Mouse (Mus musculus): ENCODE data around the gene Sox5. TPM values are rescaled to one million over a fixed set of nuclear protein-coding genes. Genes with fewer than 3 reads are reported as not detected.

The Sox5 gene
- polyA plus RNA-seq, 1 experiment: 2.8 TPM

DNA sequence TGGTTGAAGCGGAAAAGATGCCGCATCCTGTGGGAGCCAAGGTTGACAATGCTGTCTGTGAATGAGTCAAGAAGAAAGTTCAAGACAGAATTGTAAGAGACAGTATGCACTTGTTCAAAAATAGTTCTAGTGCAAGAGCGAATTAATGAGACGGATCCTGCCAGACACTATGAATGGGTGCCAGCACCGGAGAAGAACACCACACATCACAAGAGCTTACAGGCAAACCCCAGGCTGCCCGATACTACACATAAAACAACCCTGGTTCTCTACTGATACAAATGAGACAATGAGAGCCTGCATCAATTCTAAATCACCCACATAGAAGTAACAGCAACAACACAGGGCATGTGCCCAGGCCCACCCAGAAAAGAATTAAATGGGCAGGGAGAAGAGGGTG lies 8.0 kb downstream of the Sox5 start:
- Histone ChIP-seq H3K4me1 (ENCODE audit: control insufficient read depth, insufficient read depth, low read length) (no peaks in the 10 kb centered on the region), H3K4me3 (ENCODE audit: insufficient read depth, low read length) (no peak overlapping the region), H3K27ac (ENCODE audit: insufficient read depth, low read length) (no peak overlapping the region)
- TF ChIP-seq POLR2A (IDR thresholded peaks at IDR 0.05; ENCODE audit: low read depth, low read length): no peak
- no peak for TF ChIP-seq CTCF (IDR thresholded peaks at IDR 0.05; ENCODE audit: borderline replicate concordance, insufficient read depth, low read length)

DNA sequence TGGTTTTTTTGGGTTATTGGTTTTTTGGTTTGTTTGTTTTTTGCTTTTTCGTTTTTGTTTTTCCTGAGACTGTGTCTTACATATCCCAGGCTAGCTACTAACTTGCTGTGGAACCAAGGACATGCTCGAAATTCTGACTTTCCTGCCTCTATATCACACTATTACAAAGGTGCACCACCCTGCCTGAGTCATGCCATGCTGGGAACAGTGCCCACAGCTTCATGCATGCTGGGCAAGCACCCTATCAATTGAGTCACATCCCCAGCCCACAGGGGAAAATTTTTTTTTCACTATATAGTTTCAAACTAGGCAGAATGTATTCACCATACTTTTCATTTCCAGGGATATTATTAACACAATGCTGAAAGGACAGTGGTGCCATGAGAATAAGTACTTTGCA lies 8.8 kb downstream of the Sox5 start:
- TF ChIP-seq CTCF (IDR thresholded peaks at IDR 0.05; ENCODE audit: borderline replicate concordance, insufficient read depth, low read length) (no peak), POLR2A (IDR thresholded peaks at IDR 0.05; ENCODE audit: low read depth, low read length) (no peak)
- Histone ChIP-seq H3K4me1 (ENCODE audit: control insufficient read depth, insufficient read depth, low read length) (no peaks in the 10 kb centered on the region), H3K4me3 (ENCODE audit: insufficient read depth, low read length) (no peak overlapping the region), H3K27ac (ENCODE audit: insufficient read depth, low read length) (no peak overlapping the region)

DNA sequence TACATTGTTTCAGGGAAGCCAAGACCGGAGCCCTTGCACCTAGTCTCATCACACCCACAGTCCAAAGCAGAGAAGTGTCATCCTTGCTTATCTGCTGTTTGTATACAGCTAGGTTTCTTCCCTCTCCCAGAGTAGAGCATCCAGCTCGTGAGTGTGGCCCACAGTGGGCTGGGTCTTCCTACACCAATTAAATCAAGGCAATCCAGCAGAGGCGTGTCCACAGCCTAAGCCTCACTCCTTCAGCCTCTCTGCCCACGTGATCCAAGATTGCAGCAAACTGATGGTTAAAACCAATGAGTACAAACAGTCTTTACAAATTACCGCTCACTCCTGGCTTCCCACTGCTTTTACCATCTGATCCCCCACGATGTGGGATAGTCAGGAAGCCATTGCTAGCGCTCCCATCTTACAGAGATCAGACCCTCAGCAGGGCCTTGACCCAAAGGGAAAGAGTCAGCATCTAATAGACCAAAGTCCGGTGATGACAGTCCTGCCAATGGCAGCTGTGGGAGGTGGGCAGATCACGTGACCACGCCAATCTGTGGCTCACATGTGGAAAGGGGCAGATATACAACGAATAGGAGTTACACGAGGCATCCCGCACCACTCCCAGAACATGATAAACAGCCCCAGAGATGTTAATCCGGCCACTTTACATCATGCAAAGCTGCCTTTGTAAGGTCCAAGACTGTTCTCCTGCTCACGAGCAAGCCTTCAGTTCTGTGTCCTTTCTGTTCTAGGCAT lies 9.4 kb downstream of the Sox5 start:
- Histone ChIP-seq H3K4me3 (ENCODE audit: insufficient read depth, low read length) (no peak overlapping the region), H3K4me1 (ENCODE audit: control insufficient read depth, insufficient read depth, low read length) (no peaks in the 10 kb centered on the region), H3K27ac (ENCODE audit: insufficient read depth, low read length) (no peak overlapping the region)
- no peak for TF ChIP-seq POLR2A (IDR thresholded peaks at IDR 0.05; ENCODE audit: low read depth, low read length)
- no peak for TF ChIP-seq CTCF (IDR thresholded peaks at IDR 0.05; ENCODE audit: borderline replicate concordance, insufficient read depth, low read length)

DNA sequence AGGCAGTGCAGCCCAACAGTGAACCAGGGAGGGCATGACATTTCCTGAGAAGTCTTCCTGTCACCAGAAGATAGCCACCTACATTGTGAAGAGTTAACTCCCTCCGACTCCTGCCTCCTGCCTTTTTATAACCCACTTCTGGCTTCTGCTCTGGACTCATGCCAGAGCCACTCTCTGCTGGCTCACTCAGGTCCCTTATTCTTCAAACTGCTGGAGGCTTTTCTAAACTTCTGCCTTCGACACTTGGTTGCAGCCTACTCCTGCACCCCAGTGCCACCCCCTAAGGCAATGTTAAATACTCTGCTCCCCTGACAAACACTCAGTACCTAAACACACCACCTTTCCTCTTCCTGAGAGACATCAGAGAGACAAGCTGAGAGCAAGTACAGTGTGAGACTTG lies 12.7 kb downstream of the Sox5 start:
- no peaks in the 10 kb centered on the region for H3K4me1 ChIP-seq (ENCODE audit: control insufficient read depth, insufficient read depth, low read length)
- H3K27ac ChIP-seq (ENCODE audit: insufficient read depth, low read length): no peak overlapping the region
- H3K4me3 ChIP-seq (ENCODE audit: insufficient read depth, low read length): no peak overlapping the region
- TF ChIP-seq POLR2A (IDR thresholded peaks at IDR 0.05; ENCODE audit: low read depth, low read length): no peak
- no peak for TF ChIP-seq CTCF (IDR thresholded peaks at IDR 0.05; ENCODE audit: borderline replicate concordance, insufficient read depth, low read length)

DNA sequence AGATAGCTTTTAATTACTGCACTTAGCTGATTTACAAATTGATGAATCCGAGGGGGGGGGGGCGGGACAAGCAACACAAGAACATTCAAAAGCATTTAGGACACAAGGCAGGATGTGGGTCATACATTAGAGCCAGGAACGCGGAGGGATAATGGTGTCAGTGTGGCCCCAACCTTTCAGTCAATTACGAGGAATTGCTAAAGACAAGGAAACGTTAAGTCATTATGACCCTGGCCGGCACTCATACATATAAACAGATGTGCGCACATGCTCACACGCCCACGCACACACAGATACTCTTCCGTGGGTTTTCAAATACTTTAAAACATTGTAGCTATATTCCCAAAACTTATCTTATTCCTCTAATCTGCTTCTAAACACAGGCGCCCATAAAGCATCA lies 19.9 kb downstream of the Sox5 start:
- Histone ChIP-seq H3K4me3 (ENCODE audit: insufficient read depth, low read length) (no peak overlapping the region), H3K4me1 (ENCODE audit: control insufficient read depth, insufficient read depth, low read length) (no peaks in the 10 kb centered on the region), H3K27ac (ENCODE audit: insufficient read depth, low read length) (no peak overlapping the region)
- TF ChIP-seq POLR2A (IDR thresholded peaks at IDR 0.05; ENCODE audit: low read depth, low read length) (no peak), CTCF (IDR thresholded peaks at IDR 0.05; ENCODE audit: borderline replicate concordance, insufficient read depth, low read length) (no peak)

DNA sequence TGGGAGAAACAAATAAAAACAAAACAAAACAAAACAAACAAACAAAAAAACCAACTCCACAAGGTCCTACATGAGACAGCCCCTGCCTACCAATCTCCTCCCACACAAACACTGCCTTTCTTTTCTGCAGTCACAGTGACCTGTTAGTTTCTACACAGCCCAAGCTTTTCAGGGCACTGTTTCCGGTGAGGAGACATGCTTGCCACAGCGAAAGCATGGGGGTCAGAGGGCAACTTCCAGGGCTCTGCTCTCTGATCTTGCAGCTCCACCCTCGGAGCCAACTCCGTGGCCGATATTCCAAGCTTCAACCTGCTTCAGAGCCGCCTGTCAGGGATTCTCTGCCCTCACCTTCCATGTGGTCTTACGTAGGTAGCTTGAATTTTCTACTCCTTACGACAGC lies 22.6 kb downstream of the Sox5 start:
- Histone ChIP-seq H3K4me3 (ENCODE audit: insufficient read depth, low read length) (no peak overlapping the region), H3K27ac (ENCODE audit: insufficient read depth, low read length) (no peak overlapping the region), H3K4me1 (ENCODE audit: control insufficient read depth, insufficient read depth, low read length) (no peaks in the 10 kb centered on the region)
- TF ChIP-seq CTCF (IDR thresholded peaks at IDR 0.05; ENCODE audit: borderline replicate concordance, insufficient read depth, low read length) (no peak), POLR2A (IDR thresholded peaks at IDR 0.05; ENCODE audit: low read depth, low read length) (no peak)

DNA sequence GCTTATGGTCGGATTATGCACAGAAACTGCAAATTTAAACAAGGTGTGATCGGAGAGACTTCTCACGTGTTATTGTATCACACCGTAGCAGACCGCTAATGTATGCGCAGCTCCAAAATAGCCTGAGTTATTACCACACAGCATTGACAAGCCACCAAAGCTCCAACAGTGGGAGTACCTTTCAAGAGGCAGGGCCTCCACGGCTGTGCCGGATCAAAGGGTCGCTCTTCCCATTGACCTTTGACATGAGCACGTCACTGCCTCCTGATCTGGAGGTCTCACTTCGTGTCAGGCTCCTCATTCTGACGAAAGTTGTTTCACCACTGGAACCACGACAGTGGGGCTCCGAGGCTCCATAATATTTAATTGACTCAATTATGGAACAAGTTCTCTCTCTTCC lies 24.4 kb downstream of the Sox5 start:
- H3K27ac ChIP-seq (ENCODE audit: insufficient read depth, low read length): no peak overlapping the region
- TF ChIP-seq CTCF (IDR thresholded peaks at IDR 0.05; ENCODE audit: borderline replicate concordance, insufficient read depth, low read length) (no peak), POLR2A (IDR thresholded peaks at IDR 0.05; ENCODE audit: low read depth, low read length) (no peak)

DNA sequence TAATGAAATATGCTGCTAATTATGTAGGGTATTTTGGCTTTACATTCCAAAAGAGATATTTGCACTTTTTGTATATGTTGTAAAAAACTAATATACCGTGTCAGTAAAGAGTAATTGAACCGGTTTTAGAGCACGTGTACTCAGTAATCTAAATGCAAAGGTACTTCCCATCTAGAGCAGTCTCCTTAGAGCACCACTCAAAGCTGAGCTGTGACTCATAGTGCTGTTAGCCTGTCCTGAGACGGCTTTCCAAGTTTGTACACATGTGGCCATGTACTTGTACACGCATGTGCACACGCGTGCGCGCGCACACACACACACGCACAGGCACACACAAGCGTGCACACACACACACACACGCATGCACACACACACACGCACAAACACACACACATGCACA lies 25.3 kb downstream of the Sox5 start:
- Histone ChIP-seq H3K4me1 (ENCODE audit: control insufficient read depth, insufficient read depth, low read length) (0 out of 2 replicates have a peak, but pooled peaks cover 3% of the 10 kb centered on the region), H3K4me3 (ENCODE audit: insufficient read depth, low read length) (no peak overlapping the region), H3K27ac (ENCODE audit: insufficient read depth, low read length) (no peak overlapping the region)
- TF ChIP-seq CTCF (IDR thresholded peaks at IDR 0.05; ENCODE audit: borderline replicate concordance, insufficient read depth, low read length) (no peak), POLR2A (IDR thresholded peaks at IDR 0.05; ENCODE audit: low read depth, low read length) (no peak)

More for the DNA sequence above, 24.4 kb downstream of the Sox5 start:
- 0 out of 2 replicates have a peak, but pooled peaks cover 3% of the 10 kb centered on the region for H3K4me1 ChIP-seq (ENCODE audit: control insufficient read depth, insufficient read depth, low read length)
- H3K4me3 ChIP-seq (ENCODE audit: insufficient read depth, low read length): no peak overlapping the region

DNA sequence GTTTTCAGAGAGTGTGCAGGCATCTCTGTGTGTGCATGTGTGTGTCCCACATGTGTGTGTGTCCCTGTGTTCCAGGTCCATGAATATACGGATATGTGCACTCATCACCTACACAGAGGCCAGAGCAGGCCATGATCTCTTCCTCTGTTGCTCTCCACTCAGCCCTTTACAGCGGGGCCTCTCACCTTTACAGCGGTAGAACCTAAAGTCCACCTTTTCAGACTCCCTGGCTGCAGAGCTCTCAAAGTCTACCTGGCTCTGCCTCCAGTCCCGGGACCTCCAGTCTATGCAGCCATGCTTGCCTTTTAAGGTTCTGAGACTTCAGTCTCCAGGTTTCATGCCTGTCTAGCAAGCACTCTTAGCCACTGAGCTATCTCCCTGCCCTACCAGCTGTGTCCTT lies 26.5 kb downstream of the Sox5 start:
- TF ChIP-seq CTCF (IDR thresholded peaks at IDR 0.05; ENCODE audit: borderline replicate concordance, insufficient read depth, low read length): no peak
- no peak for TF ChIP-seq POLR2A (IDR thresholded peaks at IDR 0.05; ENCODE audit: low read depth, low read length)
- H3K27ac ChIP-seq (ENCODE audit: insufficient read depth, low read length): no peak overlapping the region

DNA sequence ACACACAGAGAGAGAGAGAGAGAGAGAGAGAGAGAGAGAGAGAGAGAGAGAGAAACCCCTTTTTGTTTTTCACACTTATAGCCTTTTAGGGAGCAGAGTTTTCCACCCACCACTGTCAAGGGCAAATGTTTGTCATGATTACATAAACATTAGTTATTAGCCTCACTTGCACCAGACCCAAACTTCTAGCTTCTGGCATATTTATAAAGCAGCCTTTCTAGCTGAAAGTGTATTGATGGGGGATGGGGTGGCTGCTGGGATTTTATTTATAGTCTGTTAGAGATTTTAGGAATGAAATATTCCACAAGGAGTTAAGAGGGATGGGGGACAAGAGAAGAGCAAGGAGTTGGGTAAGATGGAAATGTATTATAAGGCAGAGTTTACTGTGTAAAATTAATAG lies 27.4 kb downstream of the Sox5 start:
- Histone ChIP-seq H3K4me1 (ENCODE audit: control insufficient read depth, insufficient read depth, low read length) (0 out of 2 replicates have a peak, but pooled peaks cover 3% of the 10 kb centered on the region), H3K4me3 (ENCODE audit: insufficient read depth, low read length) (no peak overlapping the region), H3K27ac (ENCODE audit: insufficient read depth, low read length) (peak overlapping the region; percentile 29; the same call in 1 of the 2 replicates)
- TF ChIP-seq POLR2A (IDR thresholded peaks at IDR 0.05; ENCODE audit: low read depth, low read length): no peak
- no peak for TF ChIP-seq CTCF (IDR thresholded peaks at IDR 0.05; ENCODE audit: borderline replicate concordance, insufficient read depth, low read length)

More for the DNA sequence above, 26.5 kb downstream of the Sox5 start:
- H3K4me3 ChIP-seq (ENCODE audit: insufficient read depth, low read length): no peak overlapping the region
- 0 out of 2 replicates have a peak, but pooled peaks cover 3% of the 10 kb centered on the region for H3K4me1 ChIP-seq (ENCODE audit: control insufficient read depth, insufficient read depth, low read length)

Measured in embryonic fibroblast, embryonic 13.5 days (primary cell).